Mouse (Mus musculus) stomach, postnatal 0 days (tissue): ENCODE measurements at regions not wholly inside any gene's neighbourhood (a gene's known extent, or its start where the extent isn't known, plus 50 kb on each side); places are given as distances from the start of the nearest gene placed in this dataset.

ENCODE experiments used
- CTCF ChIP-seq: IDR thresholded peaks from 2 replicates; pipeline ENCODE4 v1.5.1; 2016; ENCODE audit warnings: antibody characterized with exemption, low read depth, mild to moderate bottlenecking, moderate library complexity
- EP300 ChIP-seq: optimal IDR thresholded peaks from 2 replicates; pipeline ENCODE3; 2016; ENCODE audit warnings: antibody characterized with exemption

DNA sequence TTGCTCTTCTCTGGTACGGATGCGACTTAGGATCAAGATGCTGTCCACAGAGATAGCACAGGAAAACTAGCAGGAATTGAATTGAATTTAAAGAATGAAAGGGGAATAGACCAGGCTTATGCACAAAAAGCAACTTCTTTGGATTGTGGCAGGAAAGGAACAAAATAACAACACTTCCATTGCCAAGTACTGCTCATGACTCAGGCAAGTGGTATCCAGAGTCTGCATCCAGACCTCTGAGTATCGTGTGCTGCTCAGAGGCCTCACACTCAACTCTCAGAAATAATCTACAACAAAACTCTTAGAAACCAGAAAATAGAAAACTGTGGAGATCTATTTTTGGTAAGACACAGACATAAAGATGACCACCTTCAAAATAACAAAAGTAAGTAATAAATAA, 176.1 kb upstream of the Egflam start:
- TF ChIP-seq CTCF (no peak), EP300 (no peak)
